Mouse (Mus musculus): ENCODE data around the gene Nkx2-5.

DNA sequence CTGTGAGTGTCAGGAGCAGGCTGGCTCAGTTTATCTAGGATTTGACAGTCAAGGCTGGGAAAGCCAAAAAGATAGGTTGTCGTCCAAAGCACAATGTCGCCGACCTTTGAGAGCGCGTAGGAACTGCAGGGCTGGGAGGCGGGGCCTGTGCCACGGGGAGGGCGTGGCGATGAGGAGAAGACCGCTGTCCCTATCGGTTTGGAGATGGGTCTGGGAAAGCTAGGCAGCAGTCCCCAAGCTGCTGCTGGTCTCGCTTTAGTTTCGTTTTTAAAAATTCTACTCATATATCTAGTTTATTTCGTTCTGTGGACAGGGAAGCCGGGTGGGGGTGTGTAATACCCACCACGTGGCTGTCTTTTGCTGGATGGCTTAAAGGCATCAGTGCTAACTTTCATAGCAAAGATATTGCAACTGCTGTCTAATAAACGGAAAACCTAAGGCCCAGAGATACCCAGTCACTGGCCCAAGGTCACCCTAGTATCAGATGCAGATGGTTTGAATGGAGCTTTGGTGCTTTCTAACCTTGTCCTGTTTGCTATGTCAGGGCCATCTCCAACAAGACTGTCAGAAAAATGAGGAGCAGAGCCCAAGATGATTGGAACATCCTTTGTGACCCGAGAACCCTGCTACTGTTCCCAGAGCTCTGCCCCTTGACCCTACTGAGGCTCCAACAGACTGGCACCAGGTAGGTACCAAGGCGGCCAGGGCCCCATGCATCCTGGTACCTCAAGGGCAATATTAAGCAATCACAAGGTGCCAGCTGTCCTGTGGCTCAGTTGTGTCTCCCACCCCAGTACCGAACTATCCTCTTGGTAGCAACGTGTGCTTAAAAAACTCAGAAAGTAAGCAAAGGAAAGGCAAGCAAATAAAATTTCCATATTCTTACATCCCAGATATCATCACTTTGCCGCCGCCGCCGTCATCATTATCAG lies 40.5 kb upstream of the Nkx2-5 start:
- TF ChIP-seq POLR2A (IDR thresholded peaks at IDR 0.05; ENCODE audit: control insufficient read depth, extremely low read depth, insufficient read depth, low read length, poor library complexity) (no peak), CTCF (IDR thresholded peaks at IDR 0.05; ENCODE audit: borderline replicate concordance, control insufficient read depth, extremely low read depth, insufficient read depth, low read length, poor library complexity) (no peak)
